Mouse (Mus musculus): ENCODE results near the gene Nop2.

Nop2 gene

DNA sequence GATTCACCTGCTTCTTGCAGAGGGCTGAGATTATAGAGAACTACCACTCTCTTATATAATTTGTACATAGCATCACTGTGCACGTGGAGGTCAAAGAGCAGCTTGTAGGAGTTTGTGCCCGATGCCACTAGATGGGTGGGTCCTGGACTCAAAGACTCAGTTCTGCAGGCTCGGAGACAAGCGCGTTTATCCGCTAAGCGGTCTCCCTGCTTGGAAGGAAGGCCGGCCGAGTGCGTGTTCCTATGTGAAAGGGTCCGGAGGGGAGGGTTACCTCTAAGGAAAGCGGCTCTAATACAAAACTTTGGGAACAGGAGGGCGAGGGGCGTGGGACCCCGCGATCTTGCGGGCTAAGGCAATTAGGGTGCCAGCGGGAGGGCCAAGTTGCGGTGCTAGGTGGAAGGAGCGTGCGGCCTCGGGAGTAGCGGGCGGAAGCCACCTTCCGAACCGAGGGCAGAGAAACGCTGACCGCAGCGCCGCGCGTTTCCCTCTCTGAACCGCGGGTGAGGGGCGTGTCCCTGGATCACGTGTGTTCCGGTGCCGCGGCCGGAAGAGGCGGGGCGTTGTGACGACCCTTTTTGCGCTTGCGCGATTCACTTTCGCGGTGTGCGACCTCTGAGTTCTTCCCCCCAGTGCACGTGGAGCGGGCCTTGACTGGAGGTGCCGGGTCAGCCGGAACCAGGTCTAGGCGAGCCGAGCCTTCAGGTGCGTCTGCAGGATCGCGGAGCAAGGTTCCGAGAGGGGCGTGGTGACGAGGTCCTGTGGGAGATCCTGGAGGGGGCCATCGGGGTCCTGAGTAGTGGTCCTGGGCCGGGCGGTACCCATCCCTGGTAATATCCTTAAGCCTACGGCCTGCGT is at the start of gene Nop2:
Gene Nop2 (plus strand): TSS at position 608 of the 855 bp plus-strand sequence.
- DNase-seq (ENCODE audit: low read depth, low spot score): peak; percentile 74

GRCm38 (mm10) chr6:125082801-125083386 is 48.8 kb upstream of the Nop2 start:
- no peak for DNase-seq (ENCODE audit: low read depth, low spot score)

- DNase-seq (ENCODE audit: low read depth, low spot score): peak; percentile 62
Observed at GRCm38 (mm10) chr6:125084424-125084823, 47.3 kb upstream of the Nop2 start.

DNA sequence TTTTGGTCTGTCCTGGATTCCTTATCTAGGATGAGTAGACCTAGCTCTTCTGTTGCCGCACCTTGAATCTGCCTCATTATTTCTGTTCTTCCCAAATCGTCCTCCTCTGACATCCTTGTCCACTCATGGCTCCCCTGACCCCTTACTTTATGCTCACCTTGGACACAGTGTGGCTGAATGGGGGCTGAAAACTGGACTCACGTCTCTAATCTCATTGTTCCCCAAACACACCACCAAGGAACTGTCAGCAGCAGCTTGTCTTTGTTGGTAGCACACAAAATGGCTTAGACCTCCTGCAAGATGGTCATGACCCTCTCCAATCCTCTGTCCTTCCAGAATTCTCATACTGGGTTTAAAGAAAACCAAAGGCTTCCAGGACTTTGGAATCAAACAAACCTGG is 43.8 kb upstream of the Nop2 start:
- DNase-seq (ENCODE audit: low read depth, low spot score): no peak

DNA sequence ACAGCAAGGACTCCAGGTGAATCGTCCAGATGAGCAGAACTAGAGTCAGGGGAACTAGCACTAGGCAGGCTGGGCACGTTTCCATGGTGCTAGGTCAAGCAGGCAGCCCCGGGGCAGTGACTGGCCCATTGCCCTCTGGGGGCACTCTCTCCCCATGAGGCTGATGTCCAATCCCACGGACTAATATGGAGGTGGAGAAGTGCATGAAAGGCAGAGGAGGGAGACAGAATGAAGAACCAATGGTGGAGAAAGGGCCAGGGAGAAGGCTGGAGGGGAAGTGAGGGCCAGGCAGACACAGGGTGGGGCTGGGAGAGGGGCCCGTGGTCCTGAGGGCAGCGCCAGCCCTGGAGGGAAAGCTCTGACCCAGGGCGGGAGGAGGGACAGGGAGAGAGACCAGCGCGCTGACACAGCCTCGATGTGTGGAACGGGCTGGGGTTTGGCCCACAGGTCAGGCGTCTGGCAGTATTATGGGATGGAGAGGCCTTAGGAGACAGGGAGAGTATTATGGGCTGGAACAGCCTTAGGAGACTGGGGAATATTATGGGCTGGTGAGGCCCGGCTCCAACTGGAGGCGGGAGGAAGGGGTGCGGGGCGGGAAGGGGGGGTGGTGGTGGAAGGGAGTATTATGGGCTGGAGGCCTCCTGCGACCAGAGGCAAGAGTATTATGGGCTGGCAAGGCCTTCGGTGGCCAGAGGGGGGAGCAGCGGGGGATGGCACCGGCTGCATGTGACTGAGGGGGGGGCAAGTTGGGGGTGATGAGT is 43.0 kb upstream of the Nop2 start:
- peak; percentile 85 for DNase-seq (ENCODE audit: low read depth, low spot score)

- peak; percentile 89 for DNase-seq (ENCODE audit: low read depth, low spot score)
Observed at GRCm38 (mm10) chr6:125089521-125090321, 42.0 kb upstream of the Nop2 start.

DNA sequence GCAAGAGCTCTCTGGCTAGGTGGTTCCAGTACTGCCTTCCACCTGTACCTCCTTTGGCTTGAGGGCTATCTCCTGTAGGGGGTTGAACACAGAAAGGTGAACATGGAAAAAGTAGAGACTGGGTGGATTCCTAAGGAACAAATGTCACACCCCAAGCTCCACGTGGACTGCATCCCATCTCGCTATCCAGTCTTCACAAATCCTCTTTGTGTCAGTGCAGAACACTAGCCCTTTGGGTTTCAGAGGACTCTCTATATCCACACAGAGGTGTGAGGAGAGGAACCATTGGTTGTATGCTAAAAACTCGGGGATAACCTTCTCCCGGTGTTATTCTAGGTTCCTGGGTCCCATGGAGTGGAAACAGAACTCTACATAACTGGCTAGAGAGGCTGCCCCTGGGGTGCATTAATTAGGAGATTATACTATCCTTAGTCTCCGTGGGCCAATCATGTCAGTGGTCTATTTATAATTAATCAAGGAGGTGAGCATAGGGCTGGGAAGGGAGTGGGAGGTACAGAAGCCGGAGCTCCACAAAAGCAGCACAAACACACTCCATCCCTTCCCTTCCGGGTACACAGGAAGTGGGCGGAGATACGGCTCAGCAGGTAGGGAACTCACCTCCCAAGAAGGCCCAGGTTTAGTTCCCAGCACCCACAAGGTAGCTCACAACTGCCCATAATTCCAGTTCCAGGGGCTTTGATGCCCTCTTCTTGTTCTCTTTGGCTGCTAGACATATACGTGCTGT is 41.2 kb upstream of the Nop2 start:
- no peak for DNase-seq (ENCODE audit: low read depth, low spot score)

GRCm38 (mm10) chr6:125092372-125092771 is 39.3 kb upstream of the Nop2 start:
- DNase-seq (ENCODE audit: low read depth, low spot score): no peak

- DNase-seq (ENCODE audit: low read depth, low spot score): no peak
Observed at GRCm38 (mm10) chr6:125094843-125095242, 36.9 kb upstream of the Nop2 start.

- peak; percentile 91 for DNase-seq (ENCODE audit: low read depth, low spot score)
Observed at GRCm38 (mm10) chr6:125095391-125096278, 36.1 kb upstream of the Nop2 start, which contains the start of gene Chd4. Gene Chd4, plus strand, starts transcription at chr6:125095981.

DNA sequence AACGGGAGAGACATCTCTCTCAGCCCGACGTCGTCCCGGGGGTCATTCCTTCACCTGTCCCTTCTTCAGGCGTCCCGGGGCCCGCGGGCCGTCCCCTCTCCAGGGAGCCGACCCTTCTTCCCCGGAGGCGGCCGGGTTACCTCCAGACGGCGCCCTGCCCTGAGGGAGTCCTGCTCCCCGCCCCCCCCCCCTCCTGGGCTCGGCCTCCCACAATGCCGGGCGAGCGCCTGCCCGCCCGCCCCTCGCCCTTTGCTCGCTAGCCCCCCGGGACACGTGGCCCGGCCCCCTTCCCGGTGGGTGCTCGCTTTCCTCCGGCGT is 35.5 kb upstream of the Nop2 start:
- DNase-seq (ENCODE audit: low read depth, low spot score): no peak

DNA sequence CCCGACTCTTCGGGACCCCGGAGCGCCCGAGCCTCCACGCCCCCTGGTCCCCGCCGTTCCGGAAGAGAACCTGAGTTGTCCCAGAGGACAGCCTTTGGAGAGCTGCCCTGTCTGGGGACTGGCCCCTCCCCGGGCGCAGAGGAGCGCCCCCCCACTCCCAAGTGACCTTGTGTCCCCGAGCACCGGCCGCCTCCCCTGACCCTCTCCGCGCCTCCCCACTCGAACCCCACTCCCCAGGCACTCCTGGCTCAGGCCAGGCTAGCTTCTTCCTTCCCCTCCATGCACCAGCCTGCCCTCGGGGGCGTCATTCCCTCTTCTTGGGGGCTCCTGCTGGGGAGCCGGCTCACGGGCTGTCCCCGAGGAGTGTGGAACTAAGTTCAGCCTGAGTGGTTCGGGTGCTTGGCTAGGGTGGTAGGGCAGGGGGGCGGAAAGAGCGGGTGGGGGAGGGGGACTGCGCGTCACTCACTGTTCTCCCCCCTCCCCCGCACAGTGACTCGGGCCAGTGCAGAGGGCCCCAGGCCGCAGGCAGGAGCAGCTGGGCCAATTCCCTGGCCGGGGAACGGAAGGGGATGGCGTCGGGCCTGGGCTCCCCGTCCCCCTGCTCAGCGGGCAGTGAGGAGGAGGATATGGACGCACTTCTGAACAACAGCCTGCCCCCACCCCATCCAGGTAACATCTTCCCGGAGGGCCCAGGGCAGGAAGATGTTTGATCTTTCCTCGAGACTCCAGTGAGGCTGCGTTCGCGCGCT is 34.9 kb upstream of the Nop2 start:
- no peak for DNase-seq (ENCODE audit: low read depth, low spot score)

DNA sequence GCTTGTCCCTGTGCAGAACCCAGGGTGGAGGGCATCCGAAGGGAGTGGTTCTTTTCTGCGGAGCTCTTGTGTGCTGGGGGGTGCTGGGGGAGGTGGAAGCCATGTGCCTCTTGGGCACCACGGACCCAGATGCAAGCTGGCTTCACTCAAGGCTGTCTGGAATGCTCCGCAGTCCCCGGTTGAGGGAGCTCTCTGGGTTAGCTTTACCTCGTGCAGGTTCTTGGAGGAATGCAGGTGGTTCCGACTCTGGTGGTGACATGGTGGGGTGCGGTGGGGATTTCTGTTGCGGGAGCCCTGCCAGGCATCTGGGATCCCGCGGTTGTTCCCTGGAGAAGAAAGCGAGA is 34.4 kb upstream of the Nop2 start:
- no peak for DNase-seq (ENCODE audit: low read depth, low spot score)

GRCm38 (mm10) chr6:125097951-125098350 is 33.8 kb upstream of the Nop2 start:
- DNase-seq (ENCODE audit: low read depth, low spot score): no peak

GRCm38 (mm10) chr6:125098513-125098912 is 33.2 kb upstream of the Nop2 start:
- DNase-seq (ENCODE audit: low read depth, low spot score): no peak

- no peak for DNase-seq (ENCODE audit: low read depth, low spot score)
Observed at GRCm38 (mm10) chr6:125099421-125099971, 32.2 kb upstream of the Nop2 start.

GRCm38 (mm10) chr6:125101444-125101843 is 30.3 kb upstream of the Nop2 start:
- no peak for DNase-seq (ENCODE audit: low read depth, low spot score)

- DNase-seq (ENCODE audit: low read depth, low spot score): no peak
Observed at GRCm38 (mm10) chr6:125104223-125104622, 27.5 kb upstream of the Nop2 start.

- DNase-seq (ENCODE audit: low read depth, low spot score): no peak
Observed at GRCm38 (mm10) chr6:125107705-125108104, 24.0 kb upstream of the Nop2 start.

Data from telencephalon, adult 2 months (tissue).